Mouse (Mus musculus) frontal cortex, postnatal 14 days (tissue): ENCODE results near the gene Clec12b.
"Not testable (repeated sequence)": the region's sequence is repeated elsewhere in the genome, so short reads cannot be mapped to it uniquely, and the experiment has no call there.

Source experiments
- DNase-seq, 2 experiments: peaks; one replicate each; pipeline ENCODE4 v3.0.0; 2022; ENCODE audit warnings: low spot score in 2 of 2

The Clec12b gene

GRCm38 (mm10) chr6:129369374-129370132, 16.1 kb downstream of the Clec12b start:
- no peak for DNase-seq

GRCm38 (mm10) chr6:129365959-129366359, 19.7 kb downstream of the Clec12b start:
- no peak for DNase-seq

GRCm38 (mm10) chr6:129363942-129364341, 21.7 kb downstream of the Clec12b start:
- DNase-seq = no peak

GRCm38 (mm10) chr6:129359515-129359914, 26.2 kb downstream of the Clec12b start:
- DNase-seq = no peak

- no peak for DNase-seq
Observed at GRCm38 (mm10) chr6:129356430-129356829, 29.2 kb downstream of the Clec12b start.

GRCm38 (mm10) chr6:129355774-129356173, 29.9 kb downstream of the Clec12b start:
- no peak for DNase-seq

GRCm38 (mm10) chr6:129351091-129351490, 34.6 kb downstream of the Clec12b start:
- DNase-seq = no peak

- DNase-seq = no peak
Observed at GRCm38 (mm10) chr6:129349524-129350352, 35.9 kb downstream of the Clec12b start.

- DNase-seq = no peak
Observed at GRCm38 (mm10) chr6:129344408-129344807, 41.3 kb downstream of the Clec12b start.

GRCm38 (mm10) chr6:129342391-129342790, 43.3 kb downstream of the Clec12b start, which contains the start of gene Clec12a:
TSS of gene Clec12a (plus strand) at chr6:129342691.
- not testable (repeated sequence) for DNase-seq

GRCm38 (mm10) chr6:129337751-129338150, 47.9 kb downstream of the Clec12b start:
- DNase-seq = no peak

- DNase-seq = peak; percentile 32 to 44
Observed at GRCm38 (mm10) chr6:129333674-129334078, 52.0 kb downstream of the Clec12b start.

- DNase-seq = no peak
Observed at GRCm38 (mm10) chr6:129331610-129332009, 54.1 kb downstream of the Clec12b start, which contains the start of gene 4922502D21Rik. TSS of gene 4922502D21Rik (minus strand) at chr6:129331796.

- DNase-seq = no peak
Observed at GRCm38 (mm10) chr6:129326568-129327150, 59.0 kb downstream of the Clec12b start.

- DNase-seq = no peak
Observed at GRCm38 (mm10) chr6:129326016-129326415, 59.7 kb downstream of the Clec12b start.
